Mouse (Mus musculus) neural tube, embryonic 14.5 days (tissue): ENCODE results near the gene Vim. TPM values are rescaled to one million over a fixed set of nuclear protein-coding genes. Genes with fewer than 3 reads are reported as not detected.

Source experiments
- ATAC-seq: fragments of 200-750 bp; cut with Nextera tagmentation; 2 replicates; pipeline ENCODE4 v1.8.0; 2017; ENCODE audit warnings: low read depth, mild to moderate bottlenecking, moderate TSS enrichment, moderate library complexity
- H3K27ac ChIP-seq: fragments of 300-500 bp; sonication (generic); 2 replicates; pipeline ENCODE4 v1.5.1; 2014; ENCODE audit warnings: low read depth, mild to moderate bottlenecking, control low read depth, low read length, moderate library complexity, mixed read lengths
- H3K27me3 ChIP-seq: fragments of 300-500 bp; sonication (generic); 2 replicates; pipeline ENCODE4 v1.6.1; 2014; ENCODE audit warnings: low read length; ENCODE audit not compliant: control insufficient read depth, insufficient read depth
- H3K36me3 ChIP-seq: fragments of 300-500 bp; sonication (generic); 2 replicates; pipeline ENCODE4 v1.6.1; 2014; ENCODE audit warnings: low read length, mixed read lengths; ENCODE audit not compliant: control insufficient read depth, insufficient read depth
- H3K4me1 ChIP-seq: fragments of 300-500 bp; sonication (generic); 2 replicates; pipeline ENCODE4 v1.6.1; 2014; ENCODE audit warnings: low read length; ENCODE audit not compliant: control insufficient read depth, insufficient read depth
- H3K4me2 ChIP-seq: fragments of 300-500 bp; sonication (generic); 2 replicates; pipeline ENCODE4 v1.6.1; 2014; ENCODE audit warnings: mild to moderate bottlenecking, low read depth, low read length, control low read depth
- H3K4me3 ChIP-seq: fragments of 300-500 bp; sonication (generic); 2 replicates; pipeline ENCODE4 v1.5.1; 2014; ENCODE audit warnings: low read depth, low read length, control low read depth, mixed read lengths
- H3K9ac ChIP-seq: fragments of 300-500 bp; sonication (generic); replicated peaks from 2 replicates; pipeline ENCODE4 v1.6.1; 2014; ENCODE audit warnings: low read depth, mild to moderate bottlenecking, control low read depth, low read length, mixed read lengths
- H3K9me3 ChIP-seq: fragments of 300-500 bp; sonication (generic); 2 replicates; pipeline ENCODE4 v1.6.1; 2016; ENCODE audit warnings: low read length; ENCODE audit not compliant: control insufficient read depth
- WGBS: fragments of 180-500 bp; shearing (Covaris S2); extraction: QIAGEN DNeasy Blood & Tissue Kit; methylation state at CpG from one replicate; pipeline ENCODE4 v1.1.7; 2014; 5-methylcytosine and 5-hydroxymethylcytosine counted together
- polyA plus RNA-seq: library from polyadenylated mRNA; unstranded; fragments of >200 nt; fragmentation: Nextera tagmentation; extraction: Ambion mirVana; gene quantifications from 2 replicates; pipeline ENCODE4 v1.2.1, GENCODE M21; 2014

Gene Vim
- 466 and 601 TPM in 2 replicates for polyA plus RNA-seq

DNA sequence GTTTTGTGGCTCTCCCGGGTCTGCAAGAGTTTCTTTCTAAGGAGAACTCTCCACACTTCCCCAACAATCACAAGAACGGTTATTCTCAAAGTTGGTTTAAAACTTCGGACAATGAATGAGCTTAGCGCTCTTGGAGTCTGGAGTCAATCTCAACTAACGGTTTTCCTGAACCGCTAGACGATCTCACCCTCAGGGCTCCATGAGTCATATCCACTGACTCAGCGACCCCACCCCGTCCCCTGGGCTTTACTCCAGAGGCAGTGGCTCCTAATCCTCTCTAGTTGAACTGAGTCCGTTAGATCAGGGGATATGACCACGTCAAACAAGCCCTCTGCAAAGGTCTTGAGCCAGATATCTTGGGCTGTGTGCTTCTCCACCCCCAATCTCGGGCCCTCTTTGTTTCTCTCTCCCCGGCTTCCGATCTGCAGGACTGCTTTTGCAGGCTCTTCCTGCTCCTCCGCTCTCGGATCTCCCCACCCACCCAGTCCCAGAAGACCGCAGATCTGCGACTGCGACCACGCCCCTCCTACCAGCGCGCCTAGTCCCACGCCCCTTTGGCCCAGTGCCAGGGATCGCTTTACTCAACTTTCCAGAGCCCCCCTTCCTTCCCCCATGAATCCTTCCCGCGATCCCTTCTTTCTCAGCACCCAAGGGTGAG lies at the start of gene Vim:
Gene Vim, plus strand, starts transcription at position 520 of the 658 bp plus-strand sequence.
- under 1% methylated on average over 26 of the region's 26 CpGs for WGBS

DNA sequence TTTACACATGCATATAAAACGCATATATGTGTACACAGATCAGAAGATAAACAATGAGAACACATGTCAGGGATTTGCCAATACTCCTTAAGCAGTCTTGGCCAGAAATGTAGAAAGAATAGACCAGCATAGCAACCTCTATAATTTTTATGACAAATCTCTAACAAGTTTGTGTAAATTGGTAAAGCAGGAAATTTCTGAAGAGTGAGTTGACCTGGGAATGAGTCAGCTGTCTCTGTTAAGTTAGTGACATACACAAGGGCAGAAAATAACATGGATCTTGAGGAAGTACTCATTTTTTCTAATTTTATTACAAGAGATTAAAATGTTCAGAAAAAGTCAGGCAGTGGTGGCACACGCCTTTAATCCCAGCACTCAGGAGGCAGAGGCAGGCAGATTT lies 47.5 kb upstream of the Vim start:
- H3K27ac ChIP-seq: no peak overlapping the region
- no peaks in the 10 kb centered on the region for H3K9me3 ChIP-seq
- no peak for ATAC-seq
- H3K4me2 ChIP-seq: no peak overlapping the region
- no peaks in the 10 kb centered on the region for H3K4me1 ChIP-seq
- no peaks in the 10 kb centered on the region for H3K27me3 ChIP-seq
- WGBS: 97% methylated on average over 2 of the region's 2 CpGs
- H3K4me3 ChIP-seq: no peak overlapping the region
- H3K36me3 ChIP-seq: no peaks in the 10 kb centered on the region
- H3K9ac ChIP-seq: no peak overlapping the region

More for the DNA sequence above, at the start of gene Vim:
- Histone ChIP-seq H3K27ac (peak within 1 kb of the TSS; percentile 90), H3K4me2 (peak within 1 kb of the TSS; percentile 81), H3K9me3 (no peaks in the 10 kb centered on the region), H3K36me3 (peaks cover 2% of the 10 kb centered on the region; the same call in 1 of the 2 replicates), H3K27me3 (no peaks in the 10 kb centered on the region), H3K9ac (peak within 1 kb of the TSS; percentile 80), H3K4me3 (peak within 1 kb of the TSS; percentile 62), H3K4me1 (peaks cover 14% of the 10 kb centered on the region)
- ATAC-seq: peak; percentile 88

DNA sequence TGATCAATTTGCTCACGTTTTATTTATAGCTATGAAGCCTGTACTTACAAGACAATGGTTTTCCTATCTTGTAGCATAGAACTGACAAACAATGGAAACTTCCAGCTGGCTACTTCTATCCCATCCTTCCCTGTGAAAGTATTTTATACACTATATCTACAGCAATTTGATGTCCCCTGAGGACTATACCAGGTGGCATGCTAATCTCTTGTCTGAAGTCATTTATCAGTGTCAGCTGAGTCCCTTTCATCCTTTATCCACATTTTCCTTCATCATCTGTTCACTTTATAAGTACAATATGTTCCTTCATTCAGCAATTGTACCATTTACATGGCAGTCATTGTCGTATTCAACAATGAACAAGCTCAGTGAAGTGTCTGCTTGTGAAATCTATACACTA lies 46.6 kb upstream of the Vim start:
- H3K27me3 ChIP-seq: no peaks in the 10 kb centered on the region
- H3K9me3 ChIP-seq: no peaks in the 10 kb centered on the region
- no peak overlapping the region for H3K4me3 ChIP-seq
- no peak overlapping the region for H3K9ac ChIP-seq
- H3K4me1 ChIP-seq: no peaks in the 10 kb centered on the region
- H3K4me2 ChIP-seq: no peak overlapping the region
- H3K36me3 ChIP-seq: no peaks in the 10 kb centered on the region
- 30% methylated on average over 2 of the region's 2 CpGs for WGBS
- no peak overlapping the region for H3K27ac ChIP-seq
- ATAC-seq: 0 out of 2 replicates have a peak, but pooled peaks have one; percentile 44

DNA sequence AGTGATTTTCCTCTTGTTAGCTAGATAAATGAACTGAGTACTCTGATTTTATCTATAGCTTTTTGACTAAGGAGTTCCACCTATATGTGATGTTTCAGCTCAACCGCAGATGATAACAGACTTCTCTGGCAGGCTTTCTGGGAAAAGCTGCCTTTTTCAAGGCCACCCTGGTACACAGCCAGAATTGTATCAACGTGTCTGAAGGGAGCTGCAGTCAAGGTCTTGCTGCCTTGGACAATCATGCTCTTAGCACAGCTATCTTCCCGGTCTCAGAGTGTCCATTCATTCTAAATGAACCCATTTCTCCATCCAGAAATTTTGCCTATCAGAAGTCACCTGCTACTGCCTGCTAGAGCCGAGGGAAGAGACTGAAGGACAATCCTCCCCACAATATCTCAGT lies 46.2 kb upstream of the Vim start:
- H3K27ac ChIP-seq: no peak overlapping the region
- no peak overlapping the region for H3K4me2 ChIP-seq
- ATAC-seq: no peak
- WGBS: 65% methylated on average over 4 of the region's 4 CpGs
- no peaks in the 10 kb centered on the region for H3K4me1 ChIP-seq
- no peak overlapping the region for H3K4me3 ChIP-seq
- no peaks in the 10 kb centered on the region for H3K9me3 ChIP-seq
- no peaks in the 10 kb centered on the region for H3K36me3 ChIP-seq
- no peaks in the 10 kb centered on the region for H3K27me3 ChIP-seq
- no peak overlapping the region for H3K9ac ChIP-seq

DNA sequence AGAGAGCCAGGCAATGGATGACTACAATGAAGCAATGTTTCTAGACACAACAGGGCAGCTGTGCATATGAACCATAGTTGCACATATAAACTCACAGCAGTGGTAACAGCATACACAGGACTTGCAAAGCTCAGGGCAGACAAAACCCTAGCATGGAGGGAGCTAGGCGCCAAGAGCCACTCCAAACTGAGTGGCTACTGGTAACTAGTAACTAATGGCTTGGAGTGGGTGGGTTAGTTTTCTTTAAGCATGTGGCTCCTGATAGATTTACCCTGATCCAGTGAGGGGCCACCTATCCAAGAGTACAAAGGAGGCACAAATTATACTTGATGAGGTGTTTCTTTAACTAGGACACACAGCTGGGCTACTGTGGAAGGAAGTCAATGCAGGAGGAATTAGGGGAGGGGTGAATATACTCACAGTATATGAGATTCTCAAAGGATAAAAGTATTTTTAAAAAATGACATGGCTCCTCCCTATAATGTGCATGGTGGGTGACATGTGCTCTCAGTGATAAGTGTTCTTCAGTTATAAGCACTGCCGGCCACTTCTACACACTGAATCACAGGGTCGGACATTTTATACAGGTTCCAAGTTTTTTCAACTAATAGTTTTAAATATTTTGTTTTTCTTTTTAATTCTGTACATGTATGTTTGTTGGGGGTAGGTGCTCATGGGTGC lies 44.3 kb upstream of the Vim start:
- H3K36me3 ChIP-seq: no peaks in the 10 kb centered on the region
- H3K4me2 ChIP-seq: no peak overlapping the region
- no peak overlapping the region for H3K27ac ChIP-seq
- no peaks in the 10 kb centered on the region for H3K27me3 ChIP-seq
- H3K4me3 ChIP-seq: no peak overlapping the region
- H3K9me3 ChIP-seq: no peaks in the 10 kb centered on the region
- no peaks in the 10 kb centered on the region for H3K4me1 ChIP-seq
- 92% methylated on average over 3 of the region's 3 CpGs for WGBS
- no peak for ATAC-seq
- no peak overlapping the region for H3K9ac ChIP-seq

DNA sequence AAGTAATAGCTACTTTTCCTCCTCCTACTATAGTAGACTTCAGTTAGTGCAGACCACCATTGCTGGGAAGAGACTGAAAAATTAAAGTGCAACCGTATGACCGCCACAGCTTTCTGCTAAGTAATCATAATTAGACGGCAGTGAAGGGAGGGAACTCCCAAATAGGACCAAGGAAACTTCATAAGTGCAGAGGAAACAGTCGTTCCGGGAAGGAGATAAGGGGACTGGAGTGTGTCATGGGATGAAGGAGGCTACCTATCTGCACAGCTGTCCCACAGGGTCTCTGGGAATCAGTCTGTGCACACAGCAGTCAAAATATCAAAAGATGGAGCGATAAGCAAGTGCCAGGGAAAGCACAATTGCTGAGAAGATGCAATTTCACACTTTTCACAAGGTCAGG lies 43.1 kb upstream of the Vim start:
- H3K9me3 ChIP-seq: no peaks in the 10 kb centered on the region
- 94% methylated on average over 6 of the region's 6 CpGs for WGBS
- no peaks in the 10 kb centered on the region for H3K36me3 ChIP-seq
- no peak for ATAC-seq
- H3K4me1 ChIP-seq: no peaks in the 10 kb centered on the region
- H3K9ac ChIP-seq: no peak overlapping the region
- no peak overlapping the region for H3K27ac ChIP-seq
- H3K4me2 ChIP-seq: no peak overlapping the region
- no peak overlapping the region for H3K4me3 ChIP-seq
- H3K27me3 ChIP-seq: no peaks in the 10 kb centered on the region

DNA sequence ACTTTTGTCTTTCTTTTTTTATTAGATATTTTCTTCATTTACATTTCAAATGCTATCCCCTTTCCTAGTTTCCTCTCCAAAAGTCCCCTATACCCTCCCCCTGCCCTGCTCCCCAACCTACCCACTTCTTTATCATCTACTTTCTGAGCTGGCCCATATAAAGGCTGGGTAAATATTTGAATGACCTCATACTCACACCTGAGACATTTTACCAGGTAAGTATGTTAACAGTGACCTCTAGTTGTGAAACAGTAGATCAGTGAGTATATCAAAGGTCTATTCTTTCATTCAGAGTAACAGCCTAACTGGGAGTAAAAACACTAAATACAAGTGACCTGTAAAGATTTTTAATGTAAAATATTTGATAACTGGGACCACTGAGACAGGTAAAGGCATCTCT lies 37.0 kb upstream of the Vim start:
- H3K27ac ChIP-seq: no peak overlapping the region
- no peak overlapping the region for H3K4me3 ChIP-seq
- no peak for ATAC-seq
- no peaks in the 10 kb centered on the region for H3K4me1 ChIP-seq
- no peaks in the 10 kb centered on the region for H3K27me3 ChIP-seq
- no peak overlapping the region for H3K9ac ChIP-seq
- H3K36me3 ChIP-seq: no peaks in the 10 kb centered on the region
- H3K4me2 ChIP-seq: no peak overlapping the region
- no peaks in the 10 kb centered on the region for H3K9me3 ChIP-seq

DNA sequence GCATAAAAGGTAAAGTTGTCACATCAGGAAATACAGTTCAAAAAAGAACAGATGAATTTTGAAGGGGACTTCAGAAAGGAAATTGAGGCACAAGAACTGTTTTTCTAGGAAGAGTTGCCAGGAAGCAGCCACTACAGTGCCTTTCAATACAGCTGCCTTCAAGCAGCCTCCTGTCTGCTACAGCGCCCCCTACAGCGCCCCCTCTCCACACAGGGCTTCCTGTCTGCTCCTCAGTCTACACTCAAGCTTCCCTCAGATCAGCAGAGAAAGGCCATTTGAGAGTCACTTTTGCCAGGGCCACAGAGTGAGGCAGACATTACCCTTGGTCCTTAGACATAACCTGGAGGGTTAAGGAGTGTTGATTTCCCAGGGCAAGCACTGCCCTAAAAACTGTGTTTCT lies 36.0 kb upstream of the Vim start:
- Histone ChIP-seq H3K4me2 (no peak overlapping the region), H3K27ac (no peak overlapping the region), H3K36me3 (no peaks in the 10 kb centered on the region), H3K9me3 (no peaks in the 10 kb centered on the region), H3K4me1 (no peaks in the 10 kb centered on the region), H3K9ac (no peak overlapping the region), H3K4me3 (no peak overlapping the region), H3K27me3 (no peaks in the 10 kb centered on the region)
- ATAC-seq: no peak
- WGBS: 11% methylated on average over 2 of the region's 2 CpGs

DNA sequence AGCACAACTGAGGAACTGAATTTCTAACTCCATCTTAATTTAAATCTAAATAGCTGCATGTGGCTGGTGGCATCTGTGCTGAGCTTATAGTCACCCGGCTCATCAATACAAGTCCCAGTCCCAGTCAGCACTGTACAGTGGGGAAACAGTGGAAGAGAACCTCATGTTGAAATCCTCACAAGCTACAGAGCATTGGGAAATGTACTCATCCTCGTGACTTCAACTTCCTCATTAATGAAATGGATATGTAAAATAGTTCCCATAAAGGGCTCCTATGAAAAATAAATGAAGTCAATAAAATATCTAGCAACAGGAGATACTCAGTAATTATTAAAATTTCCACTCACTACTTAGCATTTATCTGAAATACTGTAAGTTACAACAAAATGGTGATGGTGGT lies 35.5 kb upstream of the Vim start:
- no peak overlapping the region for H3K27ac ChIP-seq
- 72% methylated on average over 2 of the region's 2 CpGs for WGBS
- no peaks in the 10 kb centered on the region for H3K4me1 ChIP-seq
- no peaks in the 10 kb centered on the region for H3K27me3 ChIP-seq
- no peaks in the 10 kb centered on the region for H3K9me3 ChIP-seq
- no peak for ATAC-seq
- H3K36me3 ChIP-seq: no peaks in the 10 kb centered on the region
- no peak overlapping the region for H3K4me3 ChIP-seq
- H3K9ac ChIP-seq: no peak overlapping the region
- H3K4me2 ChIP-seq: no peak overlapping the region
